Mouse (Mus musculus) fibroblast of lung, adult 2 months (primary cell): ENCODE measurements at regions not wholly inside any gene's neighbourhood (a gene's known extent, or its start where the extent isn't known, plus 50 kb on each side); places are given as distances from the start of the nearest gene placed in this dataset.

Experiments used
- DNase-seq: peaks from one replicate; pipeline ENCODE4 v3.0.0-alpha.2; 2011; ENCODE audit warnings: low read depth

GRCm38 (mm10) chr3:35496027-35496824, 257.7 kb upstream of the Atp11b start:
- DNase-seq: no peak

GRCm38 (mm10) chr3:35510314-35510713, 243.6 kb upstream of the Atp11b start:
- no peak for DNase-seq

- no peak for DNase-seq
Observed at GRCm38 (mm10) chr3:35516517-35516916, 237.4 kb upstream of the Atp11b start.

- DNase-seq: no peak
Observed at GRCm38 (mm10) chr3:35520131-35520530, 233.8 kb upstream of the Atp11b start.

GRCm38 (mm10) chr3:35547696-35548095, 206.2 kb upstream of the Atp11b start:
- DNase-seq: no peak

- DNase-seq: no peak
Observed at GRCm38 (mm10) chr3:35551791-35552190, 202.1 kb upstream of the Atp11b start.

- DNase-seq: no peak
Observed at GRCm38 (mm10) chr3:35560425-35560824, 193.5 kb upstream of the Atp11b start.

- DNase-seq: no peak
Observed at GRCm38 (mm10) chr3:35574402-35574801, 179.5 kb upstream of the Atp11b start.
